Mouse (Mus musculus) left cerebral cortex, postnatal 14 days (tissue): Measurements from ENCODE around the gene Nyx. TPM values are rescaled to one million over a fixed set of nuclear protein-coding genes. Genes with fewer than 3 reads are reported as not detected.

Experiments
- total RNA-seq, 2 experiments: library from RNA; stranded (reverse); gene quantifications; 2 replicates each; pipeline ENCODE4 v1.2.3; 2021

The Nyx gene
- total RNA-seq, 2 experiments from 2014 or later, result 0.36 to 0.68 TPM

Other genes starting within 250 kb of the Nyx start
- gene Ddx3x, start 185.1 kb upstream of the Nyx start, total RNA-seq, result 100 to 1,000 TPM; 134 to 186 TPM
- gene Gpr34, start 166.0 kb downstream of the Nyx start, total RNA-seq, result 10 to 100 TPM; 12.4 to 15.3 TPM
- gene Gpr82, start 195.3 kb downstream of the Nyx start, total RNA-seq, result not detected